Mouse (Mus musculus) lung, embryonic 14.5 days (tissue): ENCODE measurements around the gene Card10. TPM values are rescaled to one million over a fixed set of nuclear protein-coding genes. Genes with fewer than 3 reads are reported as not detected.

Experiments
- ATAC-seq: fragments of 200-750 bp; cut with Nextera tagmentation; 2 replicates; pipeline ENCODE4 v1.8.0; 2017; ENCODE audit warnings: mild to moderate bottlenecking, moderate TSS enrichment, moderate library complexity; ENCODE audit not compliant: insufficient read depth
- DNase-seq: peaks from one replicate; pipeline ENCODE4 v3.0.0-alpha.2; 2015
- H3K27ac ChIP-seq: fragments of 300-500 bp; sonication (generic); 2 replicates; pipeline ENCODE4 v1.5.1; 2014; ENCODE audit warnings: low read depth, mild to moderate bottlenecking, moderate library complexity
- H3K27me3 ChIP-seq: fragments of 300-500 bp; sonication (generic); 2 replicates; pipeline ENCODE4 v1.6.1; 2014; ENCODE audit warnings: low read length, control low read depth; ENCODE audit not compliant: insufficient read depth
- H3K36me3 ChIP-seq: fragments of 300-500 bp; sonication (generic); 2 replicates; pipeline ENCODE4 v1.6.1; 2014; ENCODE audit warnings: control low read depth; ENCODE audit not compliant: insufficient read depth
- H3K4me1 ChIP-seq: fragments of 300-500 bp; sonication (generic); 2 replicates; pipeline ENCODE4 v1.6.1; 2014; ENCODE audit warnings: antibody characterized with exemption, control low read depth; ENCODE audit not compliant: insufficient read depth
- H3K4me2 ChIP-seq: fragments of 300-500 bp; sonication (generic); 2 replicates; pipeline ENCODE4 v1.6.1; 2014; ENCODE audit warnings: mild to moderate bottlenecking
- H3K4me3 ChIP-seq: fragments of 300-500 bp; sonication (generic); 2 replicates; pipeline ENCODE4 v1.5.1; 2014; ENCODE audit warnings: low read depth, low read length
- H3K9ac ChIP-seq: fragments of 300-500 bp; sonication (generic); 2 replicates; pipeline ENCODE4 v1.6.1; 2014
- H3K9me3 ChIP-seq: fragments of 300-500 bp; sonication (generic); 2 replicates; pipeline ENCODE4 v1.6.1; 2016; ENCODE audit warnings: low read depth, low read length, control low read depth
- CTCF ChIP-seq: IDR thresholded peaks from 2 replicates; pipeline ENCODE4 v1.5.1; 2016; ENCODE audit warnings: antibody characterized with exemption, low read depth
- WGBS: fragments of 180-500 bp; shearing (Covaris S2); extraction: QIAGEN DNeasy Blood & Tissue Kit; methylation state at CpG from one replicate; pipeline ENCODE4 v1.1.7; 2014; 5-methylcytosine and 5-hydroxymethylcytosine counted together
- polyA plus RNA-seq: library from polyadenylated mRNA; unstranded; fragments of >200 nt; fragmentation: Nextera tagmentation; extraction: Ambion mirVana; gene quantifications from 2 replicates; pipeline ENCODE4 v1.2.1, GENCODE M21; 2014

Card10 gene
- polyA plus RNA-seq, 1 experiment from 2014 or later: 8.5 TPM

- Histone ChIP-seq H3K4me3 (no peak overlapping the region), H3K27me3 (0 out of 2 replicates have a peak, but pooled peaks cover 4% of the 10 kb centered on the region), H3K9ac (no peak overlapping the region), H3K4me1 (no peaks in the 10 kb centered on the region), H3K9me3 (no peaks in the 10 kb centered on the region), H3K36me3 (no peaks in the 10 kb centered on the region), H3K27ac (no peak overlapping the region), H3K4me2 (no peak overlapping the region)
- no peak for ATAC-seq
- 22% methylated on average over 17 of the region's 17 CpGs for WGBS
- TF ChIP-seq CTCF: no peak
- no peak for DNase-seq
Measured at GRCm38 (mm10) chr15:78735431-78736180, 67.2 kb downstream of the Card10 start.

GRCm38 (mm10) chr15:78731830-78732229 is 71.0 kb downstream of the Card10 start:
- no peak for TF ChIP-seq CTCF
- no peak overlapping the region for H3K4me3 ChIP-seq
- no peaks in the 10 kb centered on the region for H3K4me1 ChIP-seq
- no peaks in the 10 kb centered on the region for H3K36me3 ChIP-seq
- 0 out of 2 replicates have a peak, but pooled peaks cover 4% of the 10 kb centered on the region for H3K27me3 ChIP-seq
- H3K4me2 ChIP-seq: no peak overlapping the region
- H3K27ac ChIP-seq: no peak overlapping the region
- DNase-seq: no peak
- ATAC-seq: no peak
- H3K9me3 ChIP-seq: no peaks in the 10 kb centered on the region
- no peak overlapping the region for H3K9ac ChIP-seq
- WGBS: 52% methylated on average over 4 of the region's 4 CpGs

GRCm38 (mm10) chr15:78730315-78731049 is 72.4 kb downstream of the Card10 start:
- ATAC-seq (no peak), DNase-seq (no peak)
- Histone ChIP-seq H3K27ac (no peak overlapping the region), H3K27me3 (no peaks in the 10 kb centered on the region), H3K36me3 (no peaks in the 10 kb centered on the region), H3K9ac (no peak overlapping the region), H3K4me2 (no peak overlapping the region), H3K4me1 (no peaks in the 10 kb centered on the region), H3K9me3 (no peaks in the 10 kb centered on the region), H3K4me3 (no peak overlapping the region)
- TF ChIP-seq CTCF: no peak
- WGBS: 76% methylated on average over 12 of the region's 12 CpGs

DNA sequence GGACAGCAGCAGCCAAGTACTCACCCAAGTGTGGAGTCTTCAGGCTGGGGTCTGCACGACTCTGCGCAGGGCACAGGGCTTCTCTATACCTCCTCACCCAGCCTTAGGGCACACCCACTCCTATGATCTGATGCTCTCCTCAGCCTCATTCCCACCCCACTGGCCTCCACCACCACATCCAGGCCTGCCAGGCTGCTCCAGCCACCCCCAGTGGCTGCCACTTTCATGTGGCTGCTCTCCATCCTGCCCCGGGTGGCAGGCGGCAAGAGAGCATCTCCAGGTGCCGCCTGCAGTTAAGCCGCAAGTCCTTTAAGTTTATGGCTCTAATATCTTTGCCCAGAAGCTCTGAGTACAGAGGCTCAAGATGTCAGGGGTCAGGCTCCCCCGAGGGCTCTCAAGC is 76.1 kb downstream of the Card10 start:
- DNase-seq (no peak), ATAC-seq (no peak)
- Histone ChIP-seq H3K27me3 (no peaks in the 10 kb centered on the region), H3K36me3 (no peaks in the 10 kb centered on the region), H3K27ac (no peak overlapping the region), H3K9me3 (no peaks in the 10 kb centered on the region), H3K9ac (no peak overlapping the region), H3K4me3 (no peak overlapping the region), H3K4me2 (no peak overlapping the region), H3K4me1 (no peaks in the 10 kb centered on the region)
- TF ChIP-seq CTCF: no peak
- 58% methylated on average over 7 of the region's 7 CpGs for WGBS

Other genes starting within 250 kb of the Card10 start
- gene Rac2, start 230.3 kb downstream of the Card10 start, polyA plus RNA-seq: 12.2 and 16.2 TPM in 2 replicates
- gene Cyth4, start 206.0 kb downstream of the Card10 start, polyA plus RNA-seq: 4.2 and 4.9 TPM in 2 replicates
- 0.03 and 0.08 TPM in 2 replicates for gene Elfn2, start 84.3 kb downstream of the Card10 start, polyA plus RNA-seq
- 28.7 and 34.3 TPM in 2 replicates for gene Mfng, start 29.6 kb downstream of the Card10 start, polyA plus RNA-seq
- gene Cdc42ep1, start 39.6 kb upstream of the Card10 start, polyA plus RNA-seq: 93.2 and 101 TPM in 2 replicates
- gene Lgals2, start 52.5 kb upstream of the Card10 start, polyA plus RNA-seq: 0.34 TPM in 1 of 2 replicates, not detected in the other
- 50.9 and 57.0 TPM in 2 replicates for gene Gga1, start 74.1 kb upstream of the Card10 start, polyA plus RNA-seq
- gene Gm49510, start 96.6 kb upstream of the Card10 start, polyA plus RNA-seq: 0.18 and 0.70 TPM in 2 replicates
- gene Sh3bp1, start 96.7 kb upstream of the Card10 start, polyA plus RNA-seq: 43.5 and 43.9 TPM in 2 replicates
- gene Pdxp, start 110.9 kb upstream of the Card10 start, polyA plus RNA-seq: 17.9 and 21.9 TPM in 2 replicates
- 799 and 855 TPM in 2 replicates for gene Lgals1, start 123.7 kb upstream of the Card10 start, polyA plus RNA-seq
- gene Nol12, start 131.9 kb upstream of the Card10 start, polyA plus RNA-seq: 52.8 and 57.4 TPM in 2 replicates
- 47.5 and 49.2 TPM in 2 replicates for gene Triobp, start 144.7 kb upstream of the Card10 start, polyA plus RNA-seq
- gene H1f0, start 225.4 kb upstream of the Card10 start, polyA plus RNA-seq: 201 and 209 TPM in 2 replicates
- not detected in 2 replicates for gene Galr3, start 238.8 kb upstream of the Card10 start, polyA plus RNA-seq